Mouse (Mus musculus): ENCODE results near the gene Rph3a.

Rph3a gene

DNA sequence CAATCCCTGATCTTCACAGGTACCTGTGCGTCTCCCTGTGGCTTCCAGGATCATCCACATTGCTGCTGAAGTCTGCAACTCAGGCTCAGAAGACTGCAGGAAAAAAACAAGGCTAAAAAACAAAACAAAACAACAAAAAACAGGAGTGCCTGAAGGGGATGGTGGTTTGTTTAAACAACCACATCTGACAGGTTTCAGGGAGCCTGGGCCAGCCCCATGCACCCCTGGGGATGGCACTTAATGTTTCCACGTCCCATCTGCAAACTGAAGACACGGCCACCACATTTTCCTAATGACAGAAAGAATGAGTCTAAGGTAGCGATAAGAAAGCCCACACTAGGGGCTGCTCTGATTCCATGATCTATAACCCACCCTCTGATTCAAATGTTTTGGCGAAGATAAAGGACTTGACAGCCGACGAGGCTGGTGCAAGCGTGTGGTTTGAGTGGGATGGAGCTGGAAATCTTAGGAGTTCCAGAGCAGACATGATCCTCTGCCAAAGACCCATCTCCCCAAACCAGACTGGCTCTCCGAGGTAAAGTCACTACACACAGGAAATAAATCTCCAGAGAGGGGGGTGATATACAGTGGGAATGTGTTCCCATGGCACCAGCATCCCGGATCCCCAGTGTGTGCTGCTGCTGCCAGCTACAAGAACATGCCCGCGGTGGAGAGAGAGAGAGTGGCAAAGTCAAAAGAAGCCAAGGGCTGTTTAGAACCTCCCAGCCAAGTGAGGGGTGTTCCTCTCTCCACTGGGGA is at the start of gene Rph3a:
Gene Rph3a (minus strand): TSS at position 282 of the 759 bp plus-strand sequence.
- no peak for DNase-seq (ENCODE audit: low spot score in 2 of 2)

DNA sequence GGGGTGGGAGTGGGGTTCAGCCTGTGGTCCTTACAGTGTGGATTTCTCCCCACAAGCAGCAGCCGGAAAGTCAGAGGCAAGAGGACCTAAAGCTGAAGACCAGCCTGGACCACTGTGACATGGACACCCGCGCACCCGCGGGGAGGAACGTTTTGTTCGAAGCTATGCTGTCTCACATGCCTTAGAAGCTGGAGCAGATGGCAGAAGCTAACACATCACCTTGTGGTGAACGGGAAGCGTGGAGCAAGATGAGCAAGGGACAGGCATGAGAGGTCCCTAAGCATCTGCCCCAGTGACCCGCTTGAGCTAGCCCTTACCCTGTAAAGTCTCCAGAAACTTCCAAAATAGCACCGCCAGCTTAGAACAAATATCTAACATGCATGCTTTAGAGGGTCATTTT is 48.4 kb upstream of the Rph3a start:
- DNase-seq (ENCODE audit: low spot score in 2 of 2): no peak

DNA sequence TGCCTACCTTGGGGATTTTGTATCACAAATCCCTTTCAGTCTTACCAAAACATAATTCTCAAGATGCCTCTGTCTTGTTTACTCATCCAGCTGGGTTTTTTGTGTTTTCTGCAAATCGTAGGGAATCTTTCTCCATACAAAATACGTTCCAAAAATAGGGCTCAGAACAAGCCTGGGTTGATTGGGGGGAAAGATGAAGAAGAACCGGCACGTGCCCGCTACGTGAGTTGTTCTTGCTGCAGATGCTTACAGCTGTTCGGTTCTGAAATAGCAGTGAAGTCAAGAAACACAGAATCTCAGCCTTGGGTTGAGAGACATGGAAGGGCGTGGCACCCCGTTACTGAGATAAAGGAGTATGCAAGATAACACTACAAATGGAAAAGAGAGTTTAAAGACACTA is 44.0 kb upstream of the Rph3a start:
- no peak for DNase-seq (ENCODE audit: low spot score in 2 of 2)

DNA sequence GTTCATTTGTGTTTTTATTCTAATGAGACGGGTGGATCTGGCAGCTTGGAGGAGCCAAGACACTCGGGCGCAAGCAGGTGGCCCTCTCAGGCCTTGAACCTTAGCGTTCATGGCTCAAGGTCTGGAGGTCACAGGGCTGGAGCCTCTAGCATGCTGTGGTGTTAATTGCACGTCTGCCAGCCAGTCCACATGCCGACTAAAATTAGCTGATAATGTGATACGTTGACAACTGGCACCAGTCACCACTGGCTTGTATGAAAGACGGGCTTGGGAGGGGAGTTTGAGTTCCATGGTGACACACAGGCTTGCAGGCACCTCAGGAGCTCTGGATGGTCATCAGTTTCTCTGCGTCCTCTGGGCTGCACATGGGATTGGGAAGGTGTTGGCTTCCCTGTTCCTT is 31.9 kb upstream of the Rph3a start:
- peak; percentile 39 to 58 for DNase-seq (ENCODE audit: low spot score in 2 of 2)

DNA sequence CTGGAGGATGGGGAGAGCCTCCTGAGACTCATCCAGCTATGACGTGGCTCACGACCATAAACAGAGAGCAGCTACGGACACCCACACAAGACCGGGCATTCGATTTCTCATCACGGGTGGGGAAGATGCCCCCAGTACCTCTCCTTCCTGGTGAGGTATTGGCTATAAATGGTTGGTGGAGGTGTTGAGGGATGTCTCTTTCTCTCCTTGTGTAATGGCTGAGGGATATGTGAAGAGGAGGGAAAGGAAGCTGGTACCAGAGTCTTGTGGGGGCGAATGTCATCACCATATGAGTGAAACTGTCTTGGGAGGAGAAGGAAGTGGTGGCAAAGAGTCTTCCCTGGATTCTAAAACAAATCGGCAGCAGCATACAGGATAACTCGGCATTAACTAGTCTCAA is 29.6 kb upstream of the Rph3a start:
- no peak for DNase-seq (ENCODE audit: low spot score in 2 of 2)

DNA sequence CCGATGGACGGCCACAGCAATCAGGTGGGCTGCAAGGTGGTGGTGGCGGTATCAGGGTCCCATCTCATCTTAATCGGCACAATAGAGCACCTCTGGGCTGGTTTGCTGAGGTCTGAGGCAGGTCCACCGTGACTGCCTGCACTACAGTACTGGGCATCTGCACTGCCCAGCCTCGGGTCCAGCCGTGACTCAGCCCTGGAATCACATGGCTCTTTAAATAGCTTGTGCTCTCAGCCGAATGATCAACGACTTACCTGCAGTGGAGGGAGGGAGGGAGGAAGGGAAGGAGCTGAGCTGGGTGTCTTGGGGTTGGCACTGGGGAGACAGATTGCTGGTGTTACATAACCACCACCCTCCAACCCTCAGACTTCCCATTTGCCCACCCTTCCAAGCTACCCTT is 20.3 kb upstream of the Rph3a start:
- no peak for DNase-seq (ENCODE audit: low spot score in 2 of 2)

DNA sequence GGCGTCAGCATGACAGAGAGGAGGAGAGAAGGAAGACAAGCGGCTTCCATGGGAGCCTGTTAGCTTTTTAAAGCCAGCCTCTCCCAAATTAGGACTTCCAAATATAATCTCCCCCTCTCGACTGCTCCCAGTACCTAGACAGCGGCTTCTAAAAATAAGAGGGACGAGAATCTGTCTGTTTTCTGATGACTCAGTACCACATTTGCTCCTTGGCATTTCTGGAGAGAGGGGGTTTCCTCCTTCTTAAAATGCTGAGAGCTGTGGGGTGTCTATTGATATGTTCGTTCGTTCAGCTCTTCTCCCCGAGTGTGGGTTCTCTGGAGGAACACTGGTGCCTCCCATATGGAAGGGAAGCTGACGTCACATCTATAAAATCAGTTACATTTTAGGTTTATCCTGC is 9.6 kb upstream of the Rph3a start:
- no peak for DNase-seq (ENCODE audit: low spot score in 2 of 2)

DNA sequence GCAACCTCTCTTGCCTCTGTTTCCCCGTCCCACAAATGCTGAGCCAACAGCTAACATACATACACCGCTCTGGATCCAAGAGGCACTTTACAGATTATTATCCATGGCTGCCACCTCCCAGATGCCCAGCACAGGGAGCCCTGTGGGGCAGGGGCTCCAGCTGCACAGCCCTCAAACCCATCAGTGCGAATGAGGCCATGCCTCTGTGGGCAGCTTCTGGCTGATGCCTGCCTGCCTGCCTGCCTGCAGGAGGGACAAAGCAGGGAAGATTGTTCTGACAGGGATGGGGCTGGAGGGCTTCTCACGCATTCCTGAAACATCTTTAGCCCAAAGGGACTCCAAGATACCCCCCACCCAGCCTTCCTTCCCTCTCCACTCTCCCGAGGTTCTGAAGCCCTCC is 7.8 kb upstream of the Rph3a start:
- DNase-seq (ENCODE audit: low spot score in 2 of 2): no peak

DNA sequence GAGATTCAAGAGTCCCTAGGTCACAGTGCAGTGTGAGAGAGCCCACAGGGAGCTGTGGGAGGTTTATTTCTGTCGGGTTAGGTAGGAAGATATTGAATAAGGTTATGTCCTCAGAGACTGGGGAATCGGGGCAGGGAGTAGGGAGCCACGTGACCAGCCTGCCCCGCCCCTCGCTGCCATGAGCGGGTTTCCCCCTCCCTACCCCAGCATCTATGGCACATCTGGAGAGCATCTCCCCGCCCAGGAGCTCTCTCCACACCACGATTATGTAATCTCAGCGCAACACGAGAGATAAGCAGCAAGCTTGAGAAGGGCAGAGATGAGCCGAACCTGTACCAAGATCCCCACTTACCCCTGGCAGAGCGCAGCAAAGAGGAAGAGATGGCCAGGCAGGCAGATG is 6.5 kb upstream of the Rph3a start:
- DNase-seq (ENCODE audit: low spot score in 2 of 2): no peak

DNA sequence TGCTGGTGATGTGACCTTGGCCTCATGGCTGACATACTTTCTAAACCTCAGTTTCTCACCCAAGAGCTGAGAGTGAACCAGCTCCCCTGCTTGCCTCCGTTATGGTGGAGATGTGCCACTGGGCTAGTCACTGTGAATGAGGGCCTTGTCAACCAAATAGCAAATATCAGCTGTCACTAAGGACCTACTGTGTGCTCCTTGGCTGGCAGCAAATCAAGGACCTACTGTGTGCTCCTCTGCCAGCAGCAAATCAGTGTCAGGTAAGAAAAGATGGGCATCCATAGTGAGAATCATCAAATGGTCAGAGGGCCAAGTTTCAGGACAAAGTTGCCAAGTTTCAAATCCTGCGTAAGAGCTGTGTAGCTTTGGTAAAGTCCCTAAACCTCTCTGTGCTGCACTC is 4.6 kb upstream of the Rph3a start:
- no peak for DNase-seq (ENCODE audit: low spot score in 2 of 2)

DNA sequence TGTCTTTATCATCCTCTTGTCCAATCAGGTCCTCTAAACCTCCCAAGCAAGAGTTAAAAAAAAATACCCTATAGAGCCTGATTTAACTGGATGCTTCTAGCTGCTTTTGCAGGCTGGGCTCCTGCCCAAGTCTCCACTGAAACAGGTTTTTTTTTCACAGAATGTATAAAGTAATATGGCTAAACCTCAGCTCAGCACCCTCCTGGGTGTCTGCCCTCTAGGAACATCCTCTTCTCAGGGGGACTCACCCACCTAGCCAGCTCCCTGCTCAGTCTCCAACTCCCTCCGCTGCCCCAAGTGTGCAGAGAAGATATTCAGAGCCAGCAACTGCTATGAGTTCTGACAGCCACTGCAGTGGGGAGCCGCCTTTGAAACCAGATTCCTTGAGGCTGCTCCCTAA is 2.1 kb upstream of the Rph3a start:
- DNase-seq (ENCODE audit: low spot score in 2 of 2): no peak

DNA sequence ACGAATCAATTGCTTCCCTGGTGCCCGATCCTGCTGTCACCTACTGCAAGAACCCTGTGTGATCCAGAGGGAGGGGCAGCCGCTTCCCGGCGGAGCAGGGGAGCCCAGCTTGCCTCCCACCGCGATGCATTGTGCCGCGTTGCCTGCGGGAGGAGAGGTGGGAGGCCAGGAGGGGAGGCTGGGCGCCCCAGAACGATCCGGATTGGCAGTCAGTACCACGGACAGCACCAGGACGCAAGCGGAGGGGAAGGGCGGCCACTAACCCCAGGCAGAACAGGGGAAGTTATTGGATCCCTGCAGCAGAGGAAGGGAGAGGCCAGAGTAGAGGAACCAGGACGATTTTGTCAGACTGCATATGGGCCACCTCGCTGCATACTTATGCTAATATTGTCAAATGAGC is 486 bp downstream of the Rph3a start:
- peak in 1 of 2 experiments; percentile 2 for DNase-seq (ENCODE audit: low spot score in 2 of 2)

DNA sequence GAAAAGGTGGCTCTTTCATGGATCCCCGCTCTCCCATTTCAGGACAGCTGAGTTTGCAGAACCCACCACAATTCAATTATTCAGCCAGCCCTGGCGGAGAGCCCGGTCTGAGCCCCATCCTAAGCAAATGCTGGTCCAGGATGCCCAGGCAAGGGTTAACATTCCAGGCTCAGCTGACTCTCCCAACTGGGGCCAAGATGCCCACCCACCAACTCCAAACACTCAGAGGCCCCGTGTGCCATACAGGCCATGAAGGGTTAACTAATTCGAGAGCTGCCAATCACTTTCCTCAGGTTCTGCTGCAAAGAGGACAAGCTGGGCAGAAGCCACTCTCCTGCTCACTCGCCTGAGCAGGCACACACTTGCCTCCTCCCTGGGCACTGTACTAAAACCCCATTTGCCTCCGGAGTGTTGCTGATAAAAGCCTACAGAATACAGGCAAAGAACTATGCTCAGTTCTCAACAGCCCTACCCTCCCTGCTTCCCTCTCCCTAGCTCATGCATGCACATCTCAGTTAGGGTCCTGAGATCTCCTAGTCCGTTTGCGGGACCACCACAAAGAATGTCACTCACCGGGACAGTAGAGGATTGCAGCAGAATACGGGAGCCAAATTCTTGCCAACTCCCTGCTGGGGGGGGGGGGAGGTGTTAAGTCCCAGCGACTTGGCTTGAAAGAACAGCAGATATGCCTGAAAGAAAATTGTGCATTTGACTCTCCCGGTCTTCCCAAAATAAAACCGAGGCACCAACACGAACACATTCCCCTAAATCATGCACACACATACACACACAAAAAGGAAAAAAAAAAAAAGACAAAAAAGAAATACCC is 1.3 kb downstream of the Rph3a start:
- no peak for DNase-seq (ENCODE audit: low spot score in 2 of 2)

DNA sequence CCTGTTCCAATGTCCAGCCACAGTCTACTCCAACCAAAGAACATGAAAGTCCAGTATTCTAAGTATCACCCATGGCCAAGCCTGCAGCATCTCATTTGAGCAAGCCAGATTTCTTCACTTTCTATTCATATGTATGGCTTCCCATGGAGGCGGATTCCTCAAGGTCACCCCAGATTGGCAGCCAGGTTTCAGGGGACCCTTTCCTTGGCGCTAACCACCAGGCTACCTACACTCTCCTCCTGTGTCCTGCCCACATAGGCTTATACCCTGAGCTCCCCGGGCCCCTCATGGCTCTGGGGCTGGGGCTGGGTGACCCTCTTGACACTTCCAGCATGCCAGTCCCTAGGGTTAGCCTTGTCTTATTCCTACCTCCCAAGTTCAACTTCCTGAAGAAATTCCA is 2.3 kb downstream of the Rph3a start:
- DNase-seq (ENCODE audit: low spot score in 2 of 2): no peak

DNA sequence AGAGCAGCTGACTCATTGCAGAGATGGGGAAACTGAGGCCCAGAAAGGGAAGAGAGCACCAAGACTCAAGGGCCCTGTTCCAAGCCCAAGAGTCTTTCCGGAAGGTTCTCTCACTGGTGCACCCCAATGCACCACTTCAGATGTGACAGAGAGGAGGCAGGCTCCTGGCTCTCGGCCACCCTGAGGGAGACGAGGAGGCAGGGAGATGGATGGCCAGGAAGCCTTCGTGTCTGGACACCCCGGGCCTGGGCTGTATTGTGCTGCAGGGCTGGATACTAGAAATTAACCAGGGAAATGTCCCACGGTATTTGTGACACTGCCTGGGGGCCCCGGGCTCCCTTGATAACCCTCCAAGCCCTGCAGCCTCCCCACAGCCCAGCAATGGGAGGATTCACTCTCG is 2.8 kb downstream of the Rph3a start:
- DNase-seq (ENCODE audit: low spot score in 2 of 2): no peak

DNA sequence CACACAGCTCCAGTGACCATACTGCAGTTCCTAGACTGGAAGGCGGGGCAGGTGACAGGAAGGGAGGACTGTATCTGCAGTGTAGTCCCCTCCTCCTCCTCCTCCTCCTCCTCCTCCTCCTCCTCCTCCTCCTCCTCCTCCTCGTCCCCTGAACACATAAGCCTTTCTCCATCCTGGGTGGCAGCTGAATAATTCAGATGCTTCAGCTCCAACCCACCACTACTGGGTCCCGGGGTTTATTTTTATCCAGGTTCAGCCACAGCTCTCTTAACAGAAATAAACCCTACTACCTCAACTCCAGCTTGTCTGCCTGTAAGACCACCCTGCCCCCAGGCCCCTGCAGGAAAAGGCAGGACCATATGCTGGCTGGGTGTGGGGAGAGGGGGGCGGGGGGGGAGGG is 3.7 kb downstream of the Rph3a start:
- no peak for DNase-seq (ENCODE audit: low spot score in 2 of 2)

DNA sequence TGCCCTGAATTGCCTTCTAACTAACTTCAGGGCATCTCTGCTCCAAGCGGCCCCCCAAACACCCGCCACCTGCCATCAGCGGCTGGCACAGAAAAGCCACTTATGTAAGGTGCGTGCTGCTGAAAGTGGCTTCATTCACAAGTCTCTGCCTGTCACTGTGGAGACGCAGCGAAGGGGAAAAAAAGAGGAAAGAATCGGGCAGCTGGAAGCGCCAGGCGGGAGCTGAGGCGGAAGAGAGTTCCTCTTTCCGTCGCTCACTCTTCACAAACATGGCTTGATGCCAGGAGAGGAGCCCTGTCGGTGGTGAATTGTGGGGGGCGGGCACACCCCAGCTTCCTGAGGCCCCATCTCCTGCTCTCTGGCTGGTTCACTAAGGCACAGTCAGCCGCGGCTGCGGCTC is 6.1 kb downstream of the Rph3a start:
- DNase-seq (ENCODE audit: low spot score in 2 of 2): no peak

DNA sequence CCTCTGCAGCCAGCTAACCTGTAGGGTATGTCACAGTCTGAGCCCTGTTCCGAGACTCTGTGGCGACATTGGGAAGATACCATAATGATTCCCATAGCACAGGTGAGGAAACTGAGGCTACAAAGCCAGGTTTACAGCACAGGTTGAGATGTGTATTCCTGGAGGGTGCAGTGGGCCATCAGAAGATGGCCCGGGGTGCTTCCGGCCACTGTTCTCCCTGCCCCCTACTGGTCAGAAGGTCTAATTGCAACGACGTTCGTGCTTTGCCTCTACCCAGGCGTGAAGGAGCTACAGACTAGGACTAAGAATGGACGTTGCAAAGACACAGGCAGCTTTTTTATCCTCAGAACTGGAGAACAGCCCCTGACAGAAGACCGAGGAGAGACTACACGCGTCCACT is 10.3 kb downstream of the Rph3a start:
- no peak for DNase-seq (ENCODE audit: low spot score in 2 of 2)

DNA sequence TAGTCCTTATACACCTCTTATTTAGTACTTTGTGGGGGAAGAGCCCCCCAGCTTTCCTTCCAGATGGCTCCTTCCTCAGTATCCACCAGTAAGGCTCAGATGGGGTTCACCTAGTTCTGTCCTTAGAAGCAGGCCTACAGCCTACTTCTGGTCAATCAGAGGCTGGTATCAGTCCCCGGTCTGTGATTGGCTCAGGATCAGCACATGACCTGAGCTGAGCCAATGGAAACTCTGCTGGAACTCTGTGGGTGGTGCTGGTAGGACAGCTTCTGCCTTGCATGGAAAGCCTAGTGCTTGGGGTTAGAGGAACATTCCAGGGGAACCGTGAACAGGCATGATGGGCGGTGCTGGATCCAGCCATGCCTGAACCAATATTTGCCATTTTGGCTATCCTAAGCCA is 21.5 kb downstream of the Rph3a start:
- DNase-seq (ENCODE audit: low spot score in 2 of 2): no peak

DNA sequence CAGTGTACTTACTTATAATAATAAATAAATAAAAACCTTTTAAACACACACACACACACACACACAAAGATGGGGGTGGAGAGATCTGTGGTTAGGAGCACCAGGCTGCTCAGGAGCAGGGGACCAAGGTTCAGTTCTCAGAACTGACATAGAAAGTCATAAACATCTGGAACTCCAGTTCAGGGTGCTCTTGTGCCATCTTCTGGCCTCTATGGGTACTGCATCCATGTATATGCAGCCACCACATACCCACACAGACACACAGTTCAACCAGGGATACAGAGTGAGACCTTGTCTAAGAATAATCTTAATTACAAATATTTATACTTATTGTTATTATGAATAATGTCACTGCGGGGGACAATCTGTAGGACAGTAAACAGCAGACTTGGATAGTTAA is 26.9 kb downstream of the Rph3a start:
- DNase-seq (ENCODE audit: low spot score in 2 of 2): no peak

DNA sequence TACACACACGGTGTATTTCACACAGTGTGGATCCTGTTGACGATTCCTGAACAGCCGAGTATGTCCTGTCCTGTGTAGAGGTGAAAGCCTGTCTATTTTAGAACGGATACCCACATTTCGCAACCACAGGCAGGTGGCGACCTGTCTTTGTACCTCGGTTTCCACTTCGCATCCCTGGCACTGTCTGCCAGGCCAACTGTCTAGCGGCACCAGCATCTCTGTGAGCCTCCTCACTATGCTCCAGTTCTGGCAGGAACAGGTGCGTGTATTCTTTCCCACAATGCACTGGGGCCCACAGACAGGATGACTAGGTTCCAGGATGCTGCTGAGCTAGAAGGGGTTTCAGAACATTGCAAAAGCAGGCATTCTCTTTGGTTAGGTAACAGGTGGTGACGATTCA is 28.7 kb downstream of the Rph3a start:
- no peak for DNase-seq (ENCODE audit: low spot score in 2 of 2)

DNA sequence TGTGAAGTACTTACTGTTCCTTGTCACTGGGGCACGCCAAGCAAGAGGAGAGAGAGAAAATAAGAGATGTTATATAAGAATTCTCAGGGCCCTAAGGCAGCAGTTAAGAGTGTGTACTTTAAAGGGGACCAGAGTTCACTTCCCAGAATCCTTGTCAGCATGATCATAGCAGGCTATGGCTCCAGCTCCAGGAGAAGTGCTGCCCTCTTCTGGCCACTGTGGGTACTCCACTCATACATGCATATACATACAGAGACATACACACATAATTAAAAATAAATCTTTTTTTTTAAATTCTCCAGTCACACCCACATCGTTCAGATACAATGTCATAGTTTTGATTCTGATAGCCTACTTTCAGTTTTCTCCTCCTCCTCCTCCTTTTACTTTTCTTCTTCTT is 29.8 kb downstream of the Rph3a start:
- no peak for DNase-seq (ENCODE audit: low spot score in 2 of 2)

DNA sequence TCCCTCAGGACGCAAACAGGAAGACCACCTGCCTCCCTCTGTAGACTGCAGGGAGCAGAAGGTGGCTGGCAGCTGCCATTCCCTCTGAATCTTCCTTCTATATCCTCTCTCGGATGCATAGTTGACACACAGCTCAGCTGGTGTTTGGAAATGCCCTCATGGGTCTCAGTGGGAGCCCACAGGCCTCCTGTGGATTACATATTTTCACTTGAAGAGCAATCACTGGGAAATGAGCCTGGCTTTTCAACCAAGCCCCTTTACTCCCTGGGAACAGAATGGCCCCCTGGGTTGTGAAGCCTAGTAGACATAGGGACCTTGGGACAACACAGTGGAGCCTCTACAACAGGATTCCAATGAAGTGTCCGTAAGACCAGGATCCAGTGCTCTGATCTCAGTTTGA is 33.8 kb downstream of the Rph3a start:
- DNase-seq (ENCODE audit: low spot score in 2 of 2): no peak
